Mouse (Mus musculus) midbrain, embryonic 13.5 days (tissue): ENCODE measurements around the gene Fsip1. TPM values are rescaled to one million over a fixed set of nuclear protein-coding genes. Genes with fewer than 3 reads are reported as not detected.

ENCODE experiments used
- microRNA-seq: library from miRNA; unstranded; fragments of <30 nt; microRNA quantifications from one replicate; pipeline ENCODE4, GENCODE M21; 2016
- polyA plus RNA-seq: library from polyadenylated mRNA; unstranded; fragments of >200 nt; fragmentation: Nextera tagmentation; extraction: Ambion mirVana; gene quantifications from 2 replicates; pipeline ENCODE4 v1.2.1, GENCODE M21; 2015

Gene Fsip1
- polyA plus RNA-seq, 1 experiment from 2014 or later, result 1.6 TPM

Small RNA genes lying within 50 kb of the gene (microRNA-seq; reads per million reads assigned to microRNA genes)
- gene Gm22800, result not detected

Other genes with a start within 250 kb of the Fsip1 start
- gene Thbs1, start 145.1 kb downstream of the Fsip1 start, polyA plus RNA-seq, result 4.3 and 5.1 TPM in 2 replicates
- gene Gpr176, start 116.5 kb upstream of the Fsip1 start, polyA plus RNA-seq, result 1.9 and 2.1 TPM in 2 replicates
- 7.5 and 7.6 TPM in 2 replicates for gene Eif2ak4, start 131.7 kb upstream of the Fsip1 start, polyA plus RNA-seq
- gene Srp14, start 222.7 kb upstream of the Fsip1 start, polyA plus RNA-seq, result 353 and 358 TPM in 2 replicates